Mouse (Mus musculus) right cerebral cortex, adult 2 months (tissue): ENCODE measurements around the gene Mthfsd.
A peak's percentile ranks its signal among the peaks of the same experiment; 100 is the strongest.
"Not testable (repeated sequence)": the region's sequence is repeated elsewhere in the genome, so short reads cannot be mapped to it uniquely, and the experiment has no call there.

ENCODE experiments used
- DNase-seq, 2 experiments: peaks; one replicate each; pipeline ENCODE4 v3.0.0; 2021 to 2022; ENCODE audit warnings: low spot score in 2 of 2

The Mthfsd gene

GRCm38 (mm10) chr8:121107668-121108656, at the start of gene Mthfsd:
Gene Mthfsd (minus strand): TSS chr8:121108392.
- peak; percentile 99 for DNase-seq

GRCm38 (mm10) chr8:121156990-121157491, 48.8 kb upstream of the Mthfsd start:
- no peak for DNase-seq

DNA sequence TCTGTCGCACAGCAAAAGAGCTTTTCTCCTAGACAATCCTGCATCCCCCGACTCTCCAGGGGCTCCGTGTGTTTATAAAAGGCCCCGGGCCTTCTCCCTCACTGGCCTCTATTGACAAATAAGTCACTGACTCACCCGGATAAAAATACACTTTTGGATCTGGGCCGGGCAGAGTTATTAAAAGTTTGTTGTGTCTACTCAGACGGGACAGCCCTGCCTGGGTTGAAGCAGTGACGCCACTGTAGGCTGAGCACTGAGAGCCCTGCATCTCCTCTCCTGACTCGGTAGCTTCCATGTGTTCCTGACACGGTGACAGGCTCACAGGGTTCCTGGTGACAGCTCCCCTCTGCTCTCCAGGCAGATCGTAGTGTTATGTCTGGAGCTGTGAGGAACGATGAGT, 44.2 kb upstream of the Mthfsd start:
- DNase-seq: no peak

DNA sequence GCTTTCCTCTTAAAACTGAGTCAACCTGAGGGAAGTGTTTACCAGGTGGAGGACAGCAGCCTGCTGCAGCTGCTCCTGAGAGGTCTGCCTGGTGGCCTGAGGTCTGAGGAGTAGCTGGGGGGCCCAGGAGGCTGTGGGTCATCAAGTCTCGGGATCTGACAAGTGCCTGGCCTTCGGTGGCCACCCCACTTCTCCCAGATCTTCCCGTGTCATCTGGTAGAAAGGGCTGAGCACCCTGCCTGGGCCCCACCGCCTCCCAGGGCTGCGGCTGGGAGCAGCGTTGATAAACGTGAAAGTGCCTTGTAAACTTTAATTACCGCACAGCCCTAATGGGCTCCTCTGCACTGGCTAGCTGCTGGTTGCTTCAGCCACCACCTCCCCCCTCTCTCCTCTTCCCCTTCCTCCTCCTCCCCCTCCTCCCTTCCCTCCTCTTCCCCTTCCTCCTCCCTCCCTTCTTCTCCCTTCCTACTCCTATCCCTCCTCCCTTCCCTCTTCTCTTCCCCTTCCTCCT, 40.4 kb upstream of the Mthfsd start:
- no peak for DNase-seq

DNA sequence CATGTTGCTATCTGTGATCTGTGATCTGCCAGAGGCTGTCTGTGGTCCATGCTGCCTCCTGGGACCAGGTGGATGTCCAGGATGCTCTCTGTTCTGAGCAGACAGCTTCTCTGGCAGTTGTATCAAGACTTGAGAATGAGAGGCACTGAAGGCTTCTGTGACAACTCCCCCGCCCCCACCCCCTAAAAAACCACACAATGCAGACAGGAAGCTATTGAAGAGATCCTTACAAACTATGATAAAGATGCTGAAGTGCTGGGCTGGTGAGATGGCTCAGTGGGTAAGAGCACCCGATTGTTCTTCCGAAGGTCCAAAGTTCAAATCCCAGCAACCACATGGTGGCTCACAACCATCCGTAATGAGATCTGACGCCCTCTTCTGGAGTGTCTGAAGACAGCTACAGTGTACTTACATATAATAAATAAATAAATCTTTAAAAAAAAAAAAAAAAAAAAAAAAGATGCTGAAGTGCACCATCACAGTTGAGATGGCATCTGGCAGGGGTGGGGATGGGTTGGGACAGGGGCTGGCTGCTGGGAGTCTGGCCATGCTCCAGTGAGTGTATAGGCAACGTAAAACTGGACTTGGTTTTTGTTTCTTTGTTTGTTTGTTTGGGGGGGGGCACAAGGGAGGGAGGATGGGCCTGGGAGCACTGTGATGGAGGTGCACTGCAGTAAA, 37.4 kb upstream of the Mthfsd start:
- DNase-seq: not testable (repeated sequence)

DNA sequence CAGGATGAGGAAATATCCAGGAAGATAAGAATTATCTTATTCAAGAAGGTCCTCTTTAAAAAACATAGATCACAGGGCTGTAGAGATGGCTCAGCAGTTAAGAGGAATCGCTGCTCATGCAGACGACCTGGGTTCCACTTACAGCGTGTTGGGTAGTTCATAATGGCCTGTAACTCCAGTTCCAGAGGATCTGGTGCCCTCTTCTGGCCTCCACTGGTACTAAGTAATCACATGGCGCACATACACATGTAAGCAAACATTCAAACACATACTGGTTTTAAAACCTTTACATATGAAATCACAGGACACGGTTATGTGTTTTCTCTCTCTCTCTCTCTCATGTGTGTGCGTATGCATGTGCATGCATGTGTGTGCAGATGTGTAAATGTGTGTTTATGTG, 28.7 kb upstream of the Mthfsd start:
- no peak for DNase-seq

GRCm38 (mm10) chr8:121134512-121134911, 26.3 kb upstream of the Mthfsd start:
- DNase-seq: no peak

- DNase-seq: no peak
Measured at GRCm38 (mm10) chr8:121134102-121134501, 25.9 kb upstream of the Mthfsd start.

GRCm38 (mm10) chr8:121132961-121133513, 24.8 kb upstream of the Mthfsd start:
- no peak for DNase-seq

DNA sequence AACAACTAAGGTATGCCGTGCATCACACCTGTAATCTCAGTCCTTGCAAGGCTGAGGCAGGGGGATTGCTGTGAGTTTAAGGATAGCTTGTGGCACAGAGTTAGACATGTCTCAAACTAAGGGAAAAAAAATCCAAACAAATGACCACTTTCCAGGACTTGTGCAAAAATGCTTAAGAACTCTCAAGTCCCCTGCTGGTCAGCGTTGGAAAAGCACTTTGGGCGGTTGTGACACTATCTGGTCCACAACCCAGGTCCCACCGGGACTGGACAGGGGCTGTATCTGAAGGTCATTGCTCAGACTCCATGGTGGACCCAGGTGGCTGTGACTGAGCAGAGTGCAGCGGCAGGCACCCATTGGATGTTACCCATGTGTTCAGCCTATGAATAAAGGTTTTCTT, 22.3 kb upstream of the Mthfsd start:
- DNase-seq: no peak

DNA sequence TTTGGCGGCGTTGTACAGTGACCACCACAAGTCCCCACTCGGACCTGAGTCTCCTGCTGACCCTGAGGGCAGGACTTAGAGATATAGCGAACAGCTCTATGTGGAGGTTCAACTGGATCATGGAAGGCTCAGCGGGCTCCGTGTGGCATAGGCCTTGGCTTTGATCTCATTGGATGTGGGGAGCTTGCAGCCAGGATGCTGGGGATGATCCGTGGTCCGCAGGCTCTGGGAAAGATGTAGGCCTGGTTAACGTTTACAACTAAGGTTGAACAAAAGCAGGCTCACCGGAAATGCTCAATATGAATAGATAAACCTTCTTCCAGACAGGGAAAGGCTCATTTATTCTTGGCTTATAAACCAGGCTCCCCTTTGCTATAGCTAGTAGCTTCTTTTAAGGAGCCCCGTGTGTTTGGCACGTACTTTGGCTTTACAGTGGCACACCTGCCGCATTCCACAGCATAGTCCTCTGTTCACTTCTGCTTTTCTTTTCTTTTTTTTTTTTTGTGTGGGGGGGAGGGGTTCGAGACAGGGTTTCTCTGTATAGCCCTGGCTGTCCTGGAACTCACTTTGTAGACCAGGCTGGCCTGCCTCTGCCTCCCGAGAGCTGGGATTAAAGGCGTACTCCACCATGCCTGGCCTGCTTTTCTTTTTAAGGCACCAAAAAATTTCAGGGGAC, 21.2 kb upstream of the Mthfsd start:
- no peak for DNase-seq

GRCm38 (mm10) chr8:121128531-121129264, 20.5 kb upstream of the Mthfsd start:
- no peak for DNase-seq

DNA sequence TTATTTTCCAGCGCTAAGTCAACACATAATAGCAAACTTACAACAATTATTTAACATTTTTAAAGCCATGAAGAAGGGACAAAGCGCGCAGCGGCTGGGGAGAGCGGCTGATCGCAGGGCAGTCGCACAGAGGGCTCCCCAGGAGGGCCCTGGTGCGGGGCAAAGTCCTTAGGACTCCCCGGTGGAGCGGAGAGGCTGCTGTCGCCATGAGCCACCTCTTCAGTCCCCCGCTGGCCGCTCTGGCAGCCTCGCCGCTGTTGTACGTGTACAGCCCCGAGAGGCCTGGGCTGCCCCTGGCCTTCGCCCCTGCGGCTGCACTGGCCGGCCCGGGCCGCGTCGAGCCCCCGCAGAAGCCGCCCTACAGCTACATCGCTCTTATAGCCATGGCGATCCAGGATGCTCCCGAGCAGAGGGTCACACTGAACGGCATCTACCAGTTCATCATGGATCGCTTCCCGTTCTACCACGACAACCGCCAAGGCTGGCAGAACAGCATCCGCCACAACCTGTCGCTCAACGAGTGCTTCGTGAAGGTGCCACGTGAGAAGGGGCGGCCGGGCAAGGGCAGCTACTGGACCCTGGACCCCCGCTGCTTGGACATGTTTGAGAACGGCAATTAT, 19.7 kb upstream of the Mthfsd start, which contains the start of gene Foxl1:
TSS of gene Foxl1 (plus strand) at position 185 of the 620 bp plus-strand sequence.
- DNase-seq: no peak

DNA sequence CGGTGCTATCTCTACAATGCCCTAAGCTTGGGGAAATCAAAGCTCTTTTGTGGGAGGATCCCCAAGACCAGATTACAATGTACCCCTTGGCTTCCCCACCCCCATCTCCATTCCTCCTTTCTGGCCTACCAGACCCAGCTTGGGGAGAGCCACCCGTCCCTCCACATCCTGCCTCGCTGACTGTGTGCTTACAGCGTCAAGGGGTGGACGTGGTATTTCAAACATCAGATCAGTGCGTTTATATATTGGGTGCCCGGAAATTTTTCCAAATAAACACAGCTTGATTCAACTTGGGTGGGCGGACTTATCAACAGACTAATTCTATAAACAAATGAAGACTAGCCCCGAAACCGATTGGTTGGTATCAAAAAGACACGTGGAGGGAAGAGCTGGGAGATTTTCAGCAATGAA, 19.1 kb upstream of the Mthfsd start:
- no peak for DNase-seq

DNA sequence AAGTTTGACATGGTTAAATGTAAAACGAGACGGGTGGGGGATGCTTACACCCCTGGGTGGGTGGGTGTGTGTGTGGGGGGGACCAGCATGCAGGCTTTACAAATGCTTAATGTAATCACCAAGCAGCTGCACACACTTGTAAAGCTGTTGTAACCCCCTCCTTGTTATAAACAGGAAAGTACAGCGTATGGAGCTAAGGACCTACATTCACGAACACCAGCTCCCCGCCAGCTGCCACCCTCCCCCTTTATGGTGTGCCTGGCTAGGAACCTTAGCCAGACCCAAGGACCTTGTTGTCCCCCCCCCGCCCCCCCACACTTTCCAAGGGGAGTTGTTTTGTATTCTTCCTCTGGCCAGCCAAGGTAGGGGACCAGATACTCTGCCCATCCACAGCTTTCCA, 18.5 kb upstream of the Mthfsd start:
- no peak for DNase-seq

DNA sequence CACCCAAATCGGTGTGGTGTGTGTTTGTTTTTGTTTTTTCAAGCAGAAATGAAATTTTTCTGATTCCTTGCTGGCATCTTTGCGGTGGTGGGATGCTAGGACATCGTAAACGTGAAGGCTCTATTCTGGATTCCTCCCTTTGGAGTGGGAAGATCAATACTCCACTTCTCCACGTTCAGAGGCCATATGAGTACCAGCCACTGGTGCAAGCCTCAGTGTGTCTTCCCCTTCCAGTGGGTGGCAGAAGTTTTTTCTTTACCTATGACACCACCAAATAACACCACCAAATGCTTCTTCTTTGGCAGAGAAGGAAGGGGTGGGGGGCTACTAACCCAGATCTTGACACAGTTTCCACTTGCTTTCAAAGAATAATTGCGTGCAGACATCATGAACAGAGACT, 18.0 kb upstream of the Mthfsd start:
- DNase-seq: no peak

DNA sequence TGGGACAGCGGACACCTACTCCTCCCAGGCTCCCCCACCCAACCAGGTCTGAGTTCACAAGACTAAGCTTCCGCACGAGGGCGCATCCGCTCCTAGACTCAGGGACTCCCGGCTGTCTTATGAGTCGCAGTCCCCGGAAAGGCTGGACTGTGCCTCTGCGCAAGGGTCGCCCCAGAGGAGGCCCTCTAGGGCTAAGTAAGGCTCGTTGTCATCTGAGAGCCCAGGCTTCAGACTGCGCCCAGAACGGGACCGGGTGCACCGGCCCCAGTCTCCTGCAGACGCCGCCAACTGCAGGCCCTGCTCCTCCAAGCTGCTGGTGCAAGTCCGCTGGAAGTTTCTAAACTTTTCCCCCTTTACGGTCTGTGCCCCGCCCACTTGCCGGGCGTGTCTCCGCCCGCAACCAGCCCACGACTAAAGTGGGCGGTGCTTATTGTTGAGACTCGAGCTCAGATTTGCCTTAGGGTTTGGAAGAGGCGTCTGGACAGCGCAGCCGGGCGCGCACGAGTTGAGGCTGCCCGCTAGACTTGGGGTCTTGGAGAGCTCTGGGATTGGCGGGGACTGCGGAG, 17.2 kb upstream of the Mthfsd start:
- DNase-seq: peak; percentile 42 to 64

GRCm38 (mm10) chr8:121124547-121125239, 16.5 kb upstream of the Mthfsd start:
- DNase-seq: no peak

DNA sequence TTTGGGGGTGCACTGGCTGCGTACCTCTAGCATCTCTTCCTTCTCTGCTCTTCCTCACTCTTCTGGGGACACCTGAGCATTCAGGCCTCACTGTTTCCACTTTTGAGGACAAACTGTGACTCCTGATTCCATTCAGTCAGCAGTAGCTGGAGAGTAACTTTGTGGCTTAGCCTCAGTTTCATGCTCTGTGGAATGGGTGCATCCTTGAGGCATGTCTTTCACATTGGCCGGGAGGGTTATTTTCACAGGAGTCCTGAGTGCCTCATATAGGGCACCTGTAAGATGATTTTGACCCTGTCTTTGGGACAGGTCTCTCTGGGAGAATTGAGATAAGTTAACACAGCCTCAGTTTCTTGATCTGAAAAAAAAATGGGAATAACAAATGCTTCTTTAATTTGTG, 14.9 kb upstream of the Mthfsd start:
- no peak for DNase-seq
